Mouse (Mus musculus) embryonic facial prominence, embryonic 14.5 days (tissue): ENCODE data around the gene Btnl2. TPM values are rescaled to one million over a fixed set of nuclear protein-coding genes. Genes with fewer than 3 reads are reported as not detected.
"Not testable (repeated sequence)": the region's sequence is repeated elsewhere in the genome, so short reads cannot be mapped to it uniquely, and the experiment has no call there.

Experiments used
- ATAC-seq: fragments of 200-750 bp; cut with Nextera tagmentation; 2 replicates; pipeline ENCODE4 v1.8.0; 2017; ENCODE audit warnings: low read depth, moderate number of reproducible peaks, moderate TSS enrichment
- DNase-seq: peaks from one replicate; pipeline ENCODE4 v3.0.0-alpha.2; 2015; ENCODE audit warnings: low spot score
- H3K27ac ChIP-seq: fragments of 300-500 bp; sonication (generic); replicated peaks from 2 replicates; pipeline ENCODE4 v1.5.1; 2014; ENCODE audit warnings: low read depth, mild to moderate bottlenecking, low read length, moderate library complexity
- H3K27me3 ChIP-seq: fragments of 300-500 bp; sonication (generic); replicated peaks from 2 replicates; pipeline ENCODE4 v1.6.1; 2014; ENCODE audit warnings: low read length; ENCODE audit not compliant: control insufficient read depth, insufficient read depth
- H3K36me3 ChIP-seq: fragments of 300-500 bp; sonication (generic); 2 replicates; pipeline ENCODE4 v1.6.1; 2014; ENCODE audit warnings: low read length, mixed read lengths; ENCODE audit not compliant: control insufficient read depth, insufficient read depth
- H3K4me1 ChIP-seq: fragments of 300-500 bp; sonication (generic); 2 replicates; pipeline ENCODE4 v1.6.1; 2014; ENCODE audit warnings: antibody characterized with exemption, low read length; ENCODE audit not compliant: control insufficient read depth, insufficient read depth
- H3K4me2 ChIP-seq: fragments of 300-500 bp; sonication (generic); 2 replicates; pipeline ENCODE4 v1.6.1; 2014; ENCODE audit warnings: low read depth, mild to moderate bottlenecking, low read length, moderate library complexity, mixed read lengths
- H3K4me3 ChIP-seq: fragments of 300-500 bp; sonication (generic); 2 replicates; pipeline ENCODE4 v1.5.1; 2014; ENCODE audit warnings: low read depth, mild to moderate bottlenecking, low read length
- H3K9ac ChIP-seq: fragments of 300-500 bp; sonication (generic); 2 replicates; pipeline ENCODE4 v1.6.1; 2014; ENCODE audit warnings: low read depth, mild to moderate bottlenecking, low read length, moderate library complexity, mixed read lengths
- H3K9me3 ChIP-seq: fragments of 300-500 bp; sonication (generic); 2 replicates; pipeline ENCODE4 v1.6.1; 2016; ENCODE audit warnings: low read length; ENCODE audit not compliant: control insufficient read depth
- WGBS: fragments of 180-500 bp; shearing (Covaris S2); extraction: QIAGEN DNeasy Blood & Tissue Kit; methylation state at CpG from one replicate; pipeline ENCODE4 v1.1.7; 2014; 5-methylcytosine and 5-hydroxymethylcytosine counted together
- polyA plus RNA-seq: library from polyadenylated mRNA; unstranded; fragments of >200 nt; fragmentation: Nextera tagmentation; extraction: Ambion mirVana; gene quantifications from 2 replicates; pipeline ENCODE4 v1.2.1, GENCODE M21; 2014

Gene Btnl2
- polyA plus RNA-seq: not detected in 2 replicates

DNA sequence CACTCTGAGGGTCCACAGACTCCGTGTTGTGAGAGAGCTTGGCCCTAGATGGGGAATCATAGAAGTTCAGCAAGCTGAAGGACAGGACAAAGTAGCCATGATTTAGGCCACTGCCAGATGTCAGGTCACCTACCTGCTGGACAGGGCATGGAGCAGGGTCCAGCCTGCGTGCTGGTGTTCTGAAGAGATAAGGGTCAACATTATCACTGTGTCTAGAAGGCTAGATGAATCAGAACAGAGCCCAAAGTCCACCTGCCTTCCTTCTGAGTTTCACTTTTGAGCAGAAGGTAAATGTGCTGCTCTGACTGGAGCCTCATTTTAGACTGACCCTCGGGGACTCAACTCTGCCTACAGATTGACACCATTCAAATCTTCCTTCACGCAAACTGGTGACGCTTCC, at the start of gene Btnl2:
TSS of gene Btnl2 (plus strand) at position 284 of the 400 bp plus-strand sequence.
- no peak for DNase-seq
- no peak within 1 kb of the TSS for H3K4me2 ChIP-seq
- no peak for ATAC-seq
- no peaks in the 10 kb centered on the region for H3K9me3 ChIP-seq
- no peak within 1 kb of the TSS for H3K27ac ChIP-seq
- 87% methylated on average over 5 of the region's 5 CpGs for WGBS
- H3K9ac ChIP-seq: no peak within 1 kb of the TSS
- no peak within 1 kb of the TSS for H3K4me3 ChIP-seq
- H3K36me3 ChIP-seq: no peaks in the 10 kb centered on the region
- H3K27me3 ChIP-seq: no peaks in the 10 kb centered on the region
- no peaks in the 10 kb centered on the region for H3K4me1 ChIP-seq

GRCm38 (mm10) chr17:34305380-34306030, 49.1 kb upstream of the Btnl2 start, which contains the start of gene H2-Eb1:
Gene H2-Eb1, plus strand, starts transcription at chr17:34305867.
- Histone ChIP-seq H3K4me3 (no peak within 1 kb of the TSS), H3K9ac (no peak within 1 kb of the TSS), H3K27me3 (no peaks in the 10 kb centered on the region), H3K9me3 (no peaks in the 10 kb centered on the region), H3K4me1 (no peaks in the 10 kb centered on the region; the same call in 1 of the 2 replicates), H3K4me2 (no peak within 1 kb of the TSS), H3K36me3 (no peaks in the 10 kb centered on the region), H3K27ac (no peak within 1 kb of the TSS)
- peak; percentile 89 for ATAC-seq
- peak; percentile 90 for DNase-seq

DNA sequence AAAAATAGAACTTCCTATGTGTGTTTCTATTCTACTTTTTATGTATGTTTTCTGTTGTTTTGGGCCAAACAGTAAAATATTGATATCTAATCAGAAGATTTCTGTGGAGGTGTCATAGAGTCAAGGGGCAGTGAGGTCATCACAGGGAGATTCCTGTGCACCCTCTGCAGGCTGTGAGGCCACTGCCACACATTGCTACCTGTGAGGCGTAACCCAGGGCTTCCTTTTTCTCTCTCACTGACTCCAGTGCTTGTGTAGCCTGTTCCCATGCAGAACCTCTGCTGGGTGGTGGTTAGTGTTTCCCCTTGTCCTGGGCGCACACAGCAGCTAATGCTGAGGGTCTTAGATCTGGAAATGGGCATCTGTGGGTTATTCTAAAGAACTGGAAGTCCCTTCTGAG, 48.2 kb upstream of the Btnl2 start:
- no peaks in the 10 kb centered on the region for H3K36me3 ChIP-seq
- no peak for DNase-seq
- no peak overlapping the region for H3K9ac ChIP-seq
- 74% methylated on average over 2 of the region's 2 CpGs for WGBS
- no peak for ATAC-seq
- no peaks in the 10 kb centered on the region for H3K9me3 ChIP-seq
- H3K4me1 ChIP-seq: no peaks in the 10 kb centered on the region; the same call in 1 of the 2 replicates
- H3K27me3 ChIP-seq: no peaks in the 10 kb centered on the region
- no peak overlapping the region for H3K4me2 ChIP-seq
- H3K4me3 ChIP-seq: no peak overlapping the region
- no peak overlapping the region for H3K27ac ChIP-seq

DNA sequence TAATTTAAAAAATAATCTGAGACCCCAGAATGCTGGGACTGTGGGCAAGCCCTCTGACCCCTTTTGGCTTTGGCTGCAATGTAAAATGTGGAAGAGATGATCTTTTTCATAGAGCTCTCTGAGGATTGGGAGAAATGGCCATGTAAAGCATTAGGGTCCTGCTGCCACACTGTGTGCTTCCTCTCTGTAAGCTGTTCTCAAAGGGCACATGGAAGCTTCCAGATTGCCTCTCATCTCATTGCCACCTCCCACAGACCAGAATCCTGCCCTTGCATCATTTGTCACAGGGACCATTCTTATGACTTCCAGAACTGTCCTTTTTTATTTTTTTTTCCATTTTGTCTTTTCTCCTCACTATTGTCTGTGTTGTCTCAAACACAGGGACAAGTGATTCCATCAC, 47.4 kb upstream of the Btnl2 start:
- no peak overlapping the region for H3K9ac ChIP-seq
- H3K9me3 ChIP-seq: no peaks in the 10 kb centered on the region
- no peak overlapping the region for H3K4me2 ChIP-seq
- no peaks in the 10 kb centered on the region; the same call in 1 of the 2 replicates for H3K4me1 ChIP-seq
- DNase-seq: no peak
- no peak overlapping the region for H3K27ac ChIP-seq
- H3K27me3 ChIP-seq: no peaks in the 10 kb centered on the region
- no peak overlapping the region for H3K4me3 ChIP-seq
- ATAC-seq: no peak
- no peaks in the 10 kb centered on the region for H3K36me3 ChIP-seq

DNA sequence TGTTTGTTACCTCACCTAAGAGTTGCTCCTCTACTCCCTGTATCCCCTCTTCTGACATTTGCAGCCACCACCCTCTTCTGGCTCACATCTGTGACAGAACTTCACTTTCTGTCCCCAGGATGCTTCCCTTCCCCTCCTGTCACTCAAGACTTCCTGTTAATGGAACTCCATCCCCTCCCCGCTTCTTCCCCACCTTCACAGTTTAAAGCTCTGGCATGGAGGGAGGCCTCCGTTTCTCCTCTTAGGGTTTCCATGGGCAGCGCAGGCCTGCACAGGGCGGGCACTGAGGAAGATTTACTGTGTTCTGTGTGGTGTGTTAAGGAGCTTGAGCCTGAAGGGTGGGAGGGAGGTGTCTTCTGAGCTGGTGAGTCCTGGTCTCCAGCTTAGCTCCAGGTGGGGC, 46.5 kb upstream of the Btnl2 start:
- H3K4me3 ChIP-seq: no peak overlapping the region
- no peaks in the 10 kb centered on the region for H3K9me3 ChIP-seq
- H3K9ac ChIP-seq: no peak overlapping the region
- ATAC-seq (no peak), DNase-seq (no peak)
- no peaks in the 10 kb centered on the region for H3K36me3 ChIP-seq
- no peak overlapping the region for H3K4me2 ChIP-seq
- no peaks in the 10 kb centered on the region; the same call in 1 of the 2 replicates for H3K4me1 ChIP-seq
- H3K27ac ChIP-seq: no peak overlapping the region
- H3K27me3 ChIP-seq: no peaks in the 10 kb centered on the region
- WGBS: 76% methylated on average over 4 of the region's 4 CpGs

DNA sequence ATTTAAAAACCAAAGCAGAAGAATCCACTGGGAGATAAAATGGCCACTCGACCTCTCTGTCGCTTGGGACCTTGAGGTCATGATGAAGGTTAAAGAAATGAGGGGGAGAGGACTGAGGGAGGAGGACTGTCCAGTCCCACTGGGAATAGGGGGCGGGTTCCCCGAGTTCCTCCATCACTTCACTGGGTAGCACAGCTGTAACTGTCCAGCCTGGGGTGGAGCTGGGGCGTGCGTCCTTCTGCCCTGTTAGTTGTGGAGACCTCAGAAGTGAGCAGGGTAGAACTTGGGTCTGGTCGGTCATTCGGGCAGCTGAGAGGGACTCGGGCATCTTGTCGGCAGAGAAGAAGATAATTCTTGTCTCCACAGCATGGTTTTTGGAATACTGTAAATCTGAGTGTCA, 45.4 kb upstream of the Btnl2 start:
- WGBS: 30% methylated on average over 10 of the region's 10 CpGs
- Histone ChIP-seq H3K4me3 (peak overlapping the region; percentile 61), H3K36me3 (no peaks in the 10 kb centered on the region), H3K27ac (peak overlapping the region; percentile 55; the same call in 1 of the 2 replicates), H3K27me3 (no peaks in the 10 kb centered on the region), H3K9me3 (no peaks in the 10 kb centered on the region), H3K4me1 (no peaks in the 10 kb centered on the region; the same call in 1 of the 2 replicates), H3K4me2 (peak overlapping the region; percentile 82), H3K9ac (peak overlapping the region; percentile 69)
- ATAC-seq (no peak), DNase-seq (no peak)

- Histone ChIP-seq H3K27me3 (no peaks in the 10 kb centered on the region), H3K4me3 (peak overlapping the region; percentile 61), H3K4me2 (peak overlapping the region; percentile 82), H3K4me1 (no peaks in the 10 kb centered on the region; the same call in 1 of the 2 replicates), H3K9me3 (no peaks in the 10 kb centered on the region), H3K27ac (peak overlapping the region; percentile 55), H3K9ac (peak overlapping the region; percentile 69), H3K36me3 (no peaks in the 10 kb centered on the region)
- 23% methylated on average over 38 of the region's 38 CpGs for WGBS
- DNase-seq (peak; percentile 84), ATAC-seq (peak; percentile 91)
Observed at GRCm38 (mm10) chr17:34309683-34310385, 44.8 kb upstream of the Btnl2 start.

GRCm38 (mm10) chr17:34310526-34310925, 44.1 kb upstream of the Btnl2 start:
- H3K27ac ChIP-seq, H3K9me3 ChIP-seq, H3K9ac ChIP-seq, H3K4me1 ChIP-seq, H3K4me2 ChIP-seq, ATAC-seq, H3K27me3 ChIP-seq, H3K36me3 ChIP-seq, H3K4me3 ChIP-seq, DNase-seq: not testable (repeated sequence)
- WGBS: 87% methylated on average over 3 of the region's 3 CpGs
